8 mouse cellular contexts compared by ENCODE assay signal in genomic region chr12:102702356-102703110, GRCm38 (mm10). TPM values are rescaled to one million over a fixed set of nuclear protein-coding genes. Genes with fewer than 3 reads are reported as not detected.
DNase-seq lines count a peak whose midpoint lies in the region; ATAC-seq and TF ChIP-seq lines count a peak whose summit lies in the region.

No protein-coding gene starts in this region.

- H3K4me3 ChIP-seq in heart, embryonic 12.5 days, result peak overlapping the region; percentile 24
- peak overlapping the region; percentile 79 for H3K4me3 ChIP-seq in kidney, embryonic 16.5 days (ENCODE audit: low read length)
- H3K4me3 ChIP-seq in lung, adult 2 months (replicated peaks; ENCODE audit: extremely low read depth, low read depth, low read length), result peak overlapping the region; percentile 42
- peak overlapping the region; percentile 96 for H3K4me3 ChIP-seq in olfactory bulb, adult 2 months (ENCODE audit: insufficient read depth, low read depth, low read length)

- H3K4me1 ChIP-seq in heart, embryonic 12.5 days (replicated peaks), result peaks cover 38% of the 10 kb centered on the region
- peaks cover 61% of the 10 kb centered on the region for H3K4me1 ChIP-seq in kidney, embryonic 16.5 days (ENCODE audit: insufficient read depth, low read length)
- peaks cover 11% of the 10 kb centered on the region; the same call in 1 of the 2 replicates for H3K4me1 ChIP-seq in lung, adult 2 months (ENCODE audit: control insufficient read depth, insufficient read depth, low read length)
- peaks cover 52% of the 10 kb centered on the region for H3K4me1 ChIP-seq in olfactory bulb, adult 2 months (ENCODE audit: control insufficient read depth, insufficient read depth, low read length)

- no peaks in the 10 kb centered on the region for H3K36me3 ChIP-seq in heart, embryonic 12.5 days
- H3K36me3 ChIP-seq in kidney, embryonic 16.5 days (ENCODE audit: insufficient read depth, low read length), result no peaks in the 10 kb centered on the region

- no peak for ATAC-seq in heart, embryonic 12.5 days (ENCODE audit: insufficient number of reproducible peaks, low FRiP score)
- ATAC-seq in kidney, embryonic 16.5 days (ENCODE audit: low FRiP score, low TSS enrichment), result no peak

- TF ChIP-seq POLR2A in lung, adult 2 months (IDR thresholded peaks at IDR 0.05; ENCODE audit: borderline replicate concordance, extremely low read depth, low read depth, low read length), result no peak
- no peak for TF ChIP-seq POLR2A in olfactory bulb, adult 2 months (IDR thresholded peaks at IDR 0.05; ENCODE audit: insufficient read depth, low read depth, low read length)

- 6% methylated on average over 15 of the region's 15 CpGs for WGBS in heart, embryonic 12.5 days
- WGBS in kidney, embryonic 16.5 days, result 6% methylated on average over 15 of the region's 15 CpGs
- WGBS in lung, adult 2 months, result 6% methylated on average over 15 of the region's 15 CpGs
- WGBS in olfactory bulb, adult 2 months, result 4% methylated on average over 15 of the region's 15 CpGs

- no peaks in the 10 kb centered on the region for H3K9me3 ChIP-seq in heart, embryonic 12.5 days (replicated peaks)
- H3K9me3 ChIP-seq in kidney, embryonic 16.5 days (ENCODE audit: low read length), result no peaks in the 10 kb centered on the region

- 0 out of 2 replicates have a peak, but pooled peaks cover 1% of the 10 kb centered on the region for H3K27me3 ChIP-seq in heart, embryonic 12.5 days (replicated peaks)
- no peaks in the 10 kb centered on the region for H3K27me3 ChIP-seq in kidney, embryonic 16.5 days (ENCODE audit: insufficient read depth, low read length)

- peak overlapping the region; percentile 52 for H3K9ac ChIP-seq in heart, embryonic 12.5 days
- peak overlapping the region; percentile 64 for H3K9ac ChIP-seq in kidney, embryonic 16.5 days (replicated peaks; ENCODE audit: low read length)

- DNase-seq in 416B (ENCODE audit: low read depth) (peak; percentile 86), ZHBTc4 (ENCODE audit: low read depth, low spot score) (peak; percentile 93)
- peak; percentile 94 for DNase-seq in embryo, embryonic 10.5 days (ENCODE audit: low spot score)
- peak; percentile 65 for DNase-seq in lung, adult 2 months
- peak; percentile 91 for DNase-seq in thymus, postnatal 14 days

- no peak for TF ChIP-seq CTCF in lung, adult 2 months (IDR thresholded peaks at IDR 0.05; ENCODE audit: insufficient read depth, low read length)
- peak; percentile 50 for TF ChIP-seq CTCF in olfactory bulb, adult 2 months (IDR thresholded peaks at IDR 0.05; ENCODE audit: insufficient read depth, low read depth, low read length)

- H3K4me2 ChIP-seq in heart, embryonic 12.5 days, result peak overlapping the region; percentile 63
- peak overlapping the region; percentile 95 for H3K4me2 ChIP-seq in kidney, embryonic 16.5 days (replicated peaks; ENCODE audit: low read depth, low read length)

- no peak overlapping the region for H3K27ac ChIP-seq in heart, embryonic 12.5 days (ENCODE audit: poor library complexity, severe bottlenecking)
- H3K27ac ChIP-seq in kidney, embryonic 16.5 days (ENCODE audit: low read length), result peak overlapping the region; percentile 75; the same call in 1 of the 2 replicates
- H3K27ac ChIP-seq in olfactory bulb, adult 2 months (ENCODE audit: insufficient read depth, low read depth, low read length), result no peak overlapping the region

RNA-seq across cellular contexts. Expression of gene Itpk1, which starts 2.2 kb away (rescaled TPM):
- polyA plus RNA-seq in heart, embryonic 12.5 days (2016; fragmentation: Nextera tagmentation; extraction: Ambion mirVana), result 5.5 and 6.9 TPM in 2 replicates
- polyA plus RNA-seq in kidney, embryonic 16.5 days (2015; fragmentation: Nextera tagmentation; extraction: Ambion mirVana), result 23.9 and 24.5 TPM in 2 replicates
- polyA plus RNA-seq in lung, adult 2 months (2012; rRNA removed), result 23.0 and 26.3 TPM in 2 replicates
- not detected in 2 replicates for polyA plus RNA-seq in olfactory bulb, adult 2 months (2012; ENCODE audit: insufficient read depth, insufficient read length, low replicate concordance, missing spikeins)

RNA-seq across cellular contexts. Expression of gene Moap1, which starts 40.9 kb away (rescaled TPM):
- polyA plus RNA-seq in heart, embryonic 12.5 days (2016; fragmentation: Nextera tagmentation; extraction: Ambion mirVana), result 17.4 and 18.6 TPM in 2 replicates
- polyA plus RNA-seq in kidney, embryonic 16.5 days (2015; fragmentation: Nextera tagmentation; extraction: Ambion mirVana), result 29.3 and 32.4 TPM in 2 replicates
- 0.45 and 0.63 TPM in 2 replicates for polyA plus RNA-seq in lung, adult 2 months (2012; rRNA removed)
- not detected in 2 replicates for polyA plus RNA-seq in olfactory bulb, adult 2 months (2012; ENCODE audit: insufficient read depth, insufficient read length, low replicate concordance, missing spikeins)

RNA-seq across cellular contexts. Expression of gene Tmem251, which starts 41.0 kb away (rescaled TPM):
- 7.1 and 8.2 TPM in 2 replicates for polyA plus RNA-seq in heart, embryonic 12.5 days (2016; fragmentation: Nextera tagmentation; extraction: Ambion mirVana)
- 9.5 and 11.0 TPM in 2 replicates for polyA plus RNA-seq in kidney, embryonic 16.5 days (2015; fragmentation: Nextera tagmentation; extraction: Ambion mirVana)
- polyA plus RNA-seq in lung, adult 2 months (2012; rRNA removed), result 2.1 and 2.6 TPM in 2 replicates
- not detected in 2 replicates for polyA plus RNA-seq in olfactory bulb, adult 2 months (2012; ENCODE audit: insufficient read depth, insufficient read length, low replicate concordance, missing spikeins)

RNA-seq across cellular contexts. Expression of gene Gm28051, which starts 55.0 kb away (rescaled TPM):
- not detected in 2 replicates for polyA plus RNA-seq in heart, embryonic 12.5 days (2016; fragmentation: Nextera tagmentation; extraction: Ambion mirVana)
- not detected in 2 replicates for polyA plus RNA-seq in kidney, embryonic 16.5 days (2015; fragmentation: Nextera tagmentation; extraction: Ambion mirVana)
- not detected in 2 replicates for polyA plus RNA-seq in lung, adult 2 months (2012; rRNA removed)
- polyA plus RNA-seq in olfactory bulb, adult 2 months (2012; ENCODE audit: insufficient read depth, insufficient read length, low replicate concordance, missing spikeins), result not detected in 2 replicates

RNA-seq across cellular contexts. Expression of gene Gon7, which starts 55.1 kb away (rescaled TPM):
- 24.4 and 25.2 TPM in 2 replicates for polyA plus RNA-seq in heart, embryonic 12.5 days (2016; fragmentation: Nextera tagmentation; extraction: Ambion mirVana)
- 29.3 and 34.0 TPM in 2 replicates for polyA plus RNA-seq in kidney, embryonic 16.5 days (2015; fragmentation: Nextera tagmentation; extraction: Ambion mirVana)
- polyA plus RNA-seq in lung, adult 2 months (2012; rRNA removed), result 13.3 and 16.8 TPM in 2 replicates
- not detected in 2 replicates for polyA plus RNA-seq in olfactory bulb, adult 2 months (2012; ENCODE audit: insufficient read depth, insufficient read length, low replicate concordance, missing spikeins)

Comparison
In these comparisons a context has a peak if more than half of its experiments do, and no peak if none do; other contexts are left out.
1. H3K4me3 ChIP-seq: peak in every context shown above with its lines; median percentile 96 in olfactory bulb, adult 2 months; 79 in kidney, embryonic 16.5 days; 42 in lung, adult 2 months; 24 in heart, embryonic 12.5 days.